Mouse (Mus musculus): ENCODE results near the gene Atp5mpl. TPM values are rescaled to one million over a fixed set of nuclear protein-coding genes. Genes with fewer than 3 reads are reported as not detected.

The Atp5mpl gene
- polyA plus RNA-seq, 1 experiment = 21.8 TPM

GRCm38 (mm10) chr12:111932513-111932912 lies 34.3 kb downstream of the Atp5mpl start:
- no peak for TF ChIP-seq GATA1 (IDR thresholded peaks at IDR 0.05; ENCODE audit: low read length)

DNA sequence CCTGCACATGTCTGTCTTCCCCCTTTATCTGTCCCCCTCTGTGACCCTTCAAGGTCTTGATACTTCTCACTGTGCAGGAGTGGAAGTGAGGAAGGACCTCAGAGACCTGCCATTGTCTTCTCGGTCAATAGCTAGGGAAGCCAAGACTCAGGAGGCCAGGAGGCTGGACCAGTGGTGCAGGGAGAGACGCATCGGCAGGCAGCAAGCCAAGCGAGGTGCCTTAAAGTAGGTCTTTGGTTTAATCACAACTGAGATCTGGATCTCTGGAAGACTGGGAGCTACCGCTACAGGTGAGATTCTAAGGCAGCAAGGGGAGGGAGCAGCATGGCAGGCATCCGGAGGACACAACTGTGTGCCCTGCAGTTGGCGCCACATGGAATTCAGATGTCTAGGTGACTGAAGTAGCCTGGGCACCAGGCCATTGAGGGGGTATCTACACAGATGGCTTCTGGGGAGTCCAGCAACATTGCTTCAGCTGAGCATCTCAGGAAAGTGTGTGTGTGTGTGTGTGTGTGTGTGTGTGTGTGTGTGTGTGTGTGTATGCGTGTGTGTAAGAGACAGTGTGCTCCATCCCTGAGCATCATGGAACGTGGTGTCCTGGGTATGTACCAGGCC lies 35.3 kb downstream of the Atp5mpl start:
- TF ChIP-seq GATA1 (IDR thresholded peaks at IDR 0.05; ENCODE audit: low read length) = no peak

DNA sequence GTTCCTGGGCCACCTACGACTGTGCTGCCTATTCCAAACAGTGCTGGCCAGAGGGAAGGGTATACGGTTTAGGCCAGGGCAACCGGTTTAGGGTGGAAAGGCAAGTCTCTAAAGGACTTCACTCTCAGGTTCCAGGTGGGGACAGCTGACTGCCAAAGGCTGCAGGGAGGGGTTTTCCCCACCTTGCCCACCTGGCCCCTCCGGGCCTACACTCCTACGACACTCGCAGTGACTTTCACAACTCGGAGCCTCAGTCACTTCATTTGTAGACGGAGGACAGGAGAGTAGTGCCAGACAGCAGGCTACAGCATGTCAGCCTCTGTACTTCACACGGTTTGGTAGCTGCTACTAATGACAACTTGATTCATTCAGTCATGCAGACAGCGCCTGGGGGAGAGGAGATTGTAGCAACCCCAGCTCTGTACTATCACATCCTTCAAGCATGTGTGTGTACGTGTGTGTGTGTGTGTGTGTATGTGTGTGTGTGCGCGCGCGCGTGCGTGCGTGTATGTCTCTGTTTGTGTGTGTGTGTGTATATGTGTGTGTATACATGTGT lies 38.3 kb downstream of the Atp5mpl start:
- no peak for TF ChIP-seq GATA1 (IDR thresholded peaks at IDR 0.05; ENCODE audit: low read length)

DNA sequence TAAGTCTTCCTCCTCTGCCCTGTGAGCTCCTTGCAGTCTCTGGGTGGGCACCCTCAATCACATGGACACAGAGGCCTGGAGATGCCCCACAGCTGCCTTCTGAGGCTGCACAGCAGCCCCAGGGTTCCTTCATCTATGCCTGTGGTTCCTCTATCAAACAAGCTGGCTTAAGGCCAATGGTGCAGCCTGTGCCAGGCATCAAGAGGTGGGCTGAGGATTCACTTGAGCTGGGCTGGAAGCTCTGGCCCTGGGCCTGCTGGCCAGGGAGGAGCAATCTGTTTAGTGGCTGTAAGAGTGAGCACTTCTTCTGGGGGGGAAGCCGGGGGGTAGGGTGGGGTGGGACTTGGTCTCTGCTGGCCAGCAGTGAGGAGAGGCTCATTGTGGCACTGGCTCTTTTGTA lies 39.4 kb downstream of the Atp5mpl start:
- no peak for TF ChIP-seq GATA1 (IDR thresholded peaks at IDR 0.05; ENCODE audit: low read length)

DNA sequence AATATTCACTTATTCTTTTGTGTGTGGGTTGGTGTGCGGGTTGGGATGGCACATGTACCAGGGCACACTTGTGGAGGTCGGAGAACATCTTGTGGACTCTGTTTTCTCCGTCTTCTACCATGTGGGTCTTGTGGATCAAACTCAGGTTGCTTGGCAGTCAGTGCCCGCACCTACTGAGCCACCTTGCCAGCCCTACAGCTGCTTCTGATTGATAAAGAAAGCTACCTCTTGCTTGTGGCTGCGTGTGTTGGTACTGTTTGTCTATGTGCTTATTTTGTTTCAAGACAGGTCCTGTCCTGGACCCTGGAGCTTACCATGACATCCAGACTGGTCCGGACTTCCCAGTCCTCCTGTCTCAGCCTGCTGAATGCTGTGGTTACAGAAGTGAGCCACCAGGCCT lies 43.7 kb downstream of the Atp5mpl start:
- TF ChIP-seq GATA1 (IDR thresholded peaks at IDR 0.05; ENCODE audit: low read length) = no peak

DNA sequence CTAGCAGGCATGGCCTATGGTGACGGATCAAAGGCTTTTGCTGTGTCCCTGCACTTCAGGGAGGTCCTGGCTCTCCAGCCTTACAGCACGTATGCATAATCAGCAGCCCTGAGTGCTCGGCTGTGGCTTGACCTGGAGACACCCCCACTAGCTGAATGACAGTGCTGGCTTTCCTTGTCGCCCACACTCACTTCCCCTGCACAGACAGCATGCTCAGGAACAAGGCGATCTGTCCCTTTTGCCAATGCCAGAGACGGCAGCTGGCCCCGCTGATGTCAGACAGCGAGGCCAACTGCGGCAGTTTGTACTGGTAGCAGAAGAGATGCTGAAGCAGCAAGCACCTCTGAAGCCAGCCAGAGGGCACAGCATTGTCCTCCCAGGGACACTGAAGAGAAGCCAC lies 46.7 kb downstream of the Atp5mpl start:
- no peak for TF ChIP-seq GATA1 (IDR thresholded peaks at IDR 0.05; ENCODE audit: low read length)

DNA sequence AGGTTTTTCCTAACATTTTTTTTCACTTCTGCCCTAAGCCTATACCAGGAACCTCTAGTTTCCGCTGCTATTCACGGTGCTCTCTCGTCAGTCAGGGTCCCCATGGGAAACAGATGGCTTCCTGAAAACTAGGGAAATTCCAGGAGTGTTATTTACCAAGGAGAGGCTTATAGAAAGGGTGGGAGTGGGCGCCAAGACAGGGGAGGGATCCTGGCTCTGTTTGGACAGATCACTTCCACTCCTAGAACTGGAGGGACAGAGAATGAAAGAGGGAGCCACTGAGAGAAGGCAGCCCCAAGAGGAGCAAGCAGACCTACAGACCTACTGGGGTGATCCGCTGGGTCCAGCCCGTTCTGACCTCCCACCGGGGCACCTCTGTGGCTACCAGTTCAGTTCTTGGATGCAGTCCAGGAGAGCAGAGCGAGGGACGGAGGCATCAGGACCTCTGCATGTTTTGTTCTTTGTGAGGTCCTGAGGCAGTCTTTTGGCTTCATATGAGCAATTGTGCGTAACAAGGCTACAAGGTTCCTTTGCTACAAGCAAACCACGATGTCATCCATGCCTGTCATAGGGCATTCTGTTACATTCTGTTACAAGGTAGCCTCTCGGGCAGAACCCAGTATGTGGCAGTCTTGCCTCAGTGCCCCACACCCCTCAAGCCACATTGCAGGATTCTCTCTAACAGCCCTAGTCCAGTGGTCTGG lies 50.1 kb downstream of the Atp5mpl start:
- TF ChIP-seq GATA1 (IDR thresholded peaks at IDR 0.05; ENCODE audit: low read length) = no peak

GRCm38 (mm10) chr12:111915781-111916180 lies 51.0 kb downstream of the Atp5mpl start:
- TF ChIP-seq GATA1 (IDR thresholded peaks at IDR 0.05; ENCODE audit: low read length) = no peak

- TF ChIP-seq GATA1 (IDR thresholded peaks at IDR 0.05; ENCODE audit: low read length) = no peak
Observed at GRCm38 (mm10) chr12:111914031-111914430, 52.7 kb downstream of the Atp5mpl start.

DNA sequence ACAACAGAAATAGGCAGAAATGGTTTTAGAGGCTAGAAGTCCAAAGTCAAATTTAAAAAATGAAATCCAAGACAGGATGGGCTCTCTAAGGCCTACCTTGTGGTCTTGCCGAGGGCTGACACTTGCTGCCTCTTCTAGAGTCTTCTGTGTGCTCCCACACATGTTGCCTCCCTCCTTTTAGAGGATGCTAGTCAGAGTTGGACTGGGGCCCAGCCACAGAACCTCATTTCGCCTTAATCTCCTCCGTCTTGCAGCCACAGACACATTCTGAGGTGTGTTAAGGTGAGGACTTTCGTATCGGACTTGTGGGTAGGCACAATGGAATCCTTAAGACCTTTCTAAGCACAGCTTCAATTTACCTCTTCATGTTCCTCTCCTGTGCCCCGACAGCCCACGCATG lies 54.0 kb downstream of the Atp5mpl start:
- TF ChIP-seq GATA1 (IDR thresholded peaks at IDR 0.05; ENCODE audit: low read length) = no peak

- no peak for TF ChIP-seq GATA1 (IDR thresholded peaks at IDR 0.05; ENCODE audit: low read length)
Observed at GRCm38 (mm10) chr12:111911796-111912195, 55.0 kb downstream of the Atp5mpl start.

Other genes with a start within 250 kb of the Atp5mpl start
- 47.5 and 47.6 TPM in 2 replicates for gene Klc1, start 208.1 kb downstream of the Atp5mpl start, polyA plus RNA-seq (2012)
- gene Xrcc3, start 153.1 kb downstream of the Atp5mpl start, polyA plus RNA-seq (2012) = 8.4 and 14.8 TPM in 2 replicates
- 11.6 and 11.8 TPM in 2 replicates for gene Zfyve21, start 152.8 kb downstream of the Atp5mpl start, polyA plus RNA-seq (2012)
- gene Ppp1r13b, start 58.9 kb downstream of the Atp5mpl start, polyA plus RNA-seq (2012) = 20.6 and 21.5 TPM in 2 replicates
- gene Tdrd9, start 4.6 kb upstream of the Atp5mpl start, polyA plus RNA-seq (2012) = not detected in 2 replicates
- not detected in 2 replicates for gene Rd3l, start 14.3 kb upstream of the Atp5mpl start, polyA plus RNA-seq (2012)
- not detected in 2 replicates for gene Aspg, start 139.7 kb upstream of the Atp5mpl start, polyA plus RNA-seq (2012)
- gene Kif26a, start 179.2 kb upstream of the Atp5mpl start, polyA plus RNA-seq (2012) = not detected in 2 replicates

All from G1E-ER4 (cell line).